In genomic region chr12:31294996-31295395, GRCm38 (mm10) we compare ENCODE assay signal across 19 mouse cellular contexts. TPM values are rescaled to one million over a fixed set of nuclear protein-coding genes. Genes with fewer than 3 reads are reported as not detected.
A peak's percentile ranks its signal among the peaks of the same experiment; 100 is the strongest.
DNase-seq lines count a peak whose midpoint lies in the region; ATAC-seq and TF ChIP-seq lines count a peak whose summit lies in the region.
"Had no signal": no experiment of that assay in that cellular context is flagged by ENCODE, and none has a peak within 500 bp of the region (broad histone marks: within the 10 kb centered on the region; RNA-seq: fewer than 3 reads in every experiment).

No protein-coding gene starts in this region.

- DNase-seq in gastrocnemius, adult 2 months = no peak
- DNase-seq in gastrocnemius, adult 8-10 months (ENCODE audit: low spot score in 2 of 2) = no peak
- DNase-seq in kidney, postnatal 25 days = no peak
- DNase-seq in lung, postnatal 10 days = peak; percentile 41
- no peak for DNase-seq in cerebellum, adult 9-11 months
- DNase-seq: cerebellum, adult 2 months; gastrocnemius, postnatal 36 days had no signal

- peaks cover 54% of the 10 kb centered on the region for H3K36me3 ChIP-seq in kidney, embryonic 16.5 days (ENCODE audit: insufficient read depth, low read length)
- peaks cover 41% of the 10 kb centered on the region for H3K36me3 ChIP-seq in heart, embryonic 16.5 days (ENCODE audit: control insufficient read depth, insufficient read depth)
- H3K36me3 ChIP-seq: forebrain, embryonic 15.5 days had no signal

- no peaks in the 10 kb centered on the region for H3K9me3 ChIP-seq in kidney, embryonic 16.5 days (ENCODE audit: low read length)
- H3K9me3 ChIP-seq in heart, embryonic 16.5 days (replicated peaks; ENCODE audit: control insufficient read depth, low read length) = no peaks in the 10 kb centered on the region
- H3K9me3 ChIP-seq: embryonic facial prominence, embryonic 12.5 days; forebrain, embryonic 15.5 days had no signal

- H3K27me3 ChIP-seq in kidney, embryonic 16.5 days (ENCODE audit: insufficient read depth, low read length) = no peaks in the 10 kb centered on the region
- no peaks in the 10 kb centered on the region for H3K27me3 ChIP-seq in heart, embryonic 16.5 days (ENCODE audit: control insufficient read depth, insufficient read depth, low read length)
- H3K27me3 ChIP-seq: embryonic facial prominence, embryonic 12.5 days; forebrain, embryonic 15.5 days had no signal

- H3K4me3 ChIP-seq in gastrocnemius, adult 2 months = peak overlapping the region; percentile 3
- H3K4me3 ChIP-seq in kidney, embryonic 16.5 days (ENCODE audit: low read length) = no peak overlapping the region
- H3K4me3 ChIP-seq in heart, embryonic 16.5 days (ENCODE audit: low read length) = no peak overlapping the region
- H3K4me3 ChIP-seq: embryonic facial prominence, embryonic 12.5 days; forebrain, embryonic 15.5 days; myocyte had no signal

- H3K27ac ChIP-seq in gastrocnemius, adult 2 months = no peak overlapping the region; the same call in 1 of the 2 replicates
- H3K27ac ChIP-seq in kidney, embryonic 16.5 days (ENCODE audit: low read length) = peak overlapping the region; percentile 76
- H3K27ac ChIP-seq in heart, embryonic 16.5 days (ENCODE audit: low read length) = peak overlapping the region; percentile 94
- H3K27ac ChIP-seq: embryonic facial prominence, embryonic 12.5 days; forebrain, embryonic 15.5 days; hindbrain, postnatal 0 days had no signal

- TF ChIP-seq CTCF in gastrocnemius, adult 2 months (IDR thresholded peaks at IDR 0.05) = no peak

- H3K9ac ChIP-seq in kidney, embryonic 16.5 days (replicated peaks; ENCODE audit: low read length) = no peak overlapping the region
- H3K9ac ChIP-seq in heart, embryonic 16.5 days (ENCODE audit: low read length) = peak overlapping the region; percentile 54
- H3K9ac ChIP-seq: embryonic facial prominence, embryonic 12.5 days; forebrain, embryonic 15.5 days had no signal

- intact Hi-C loops in gastrocnemius, adult 2 months (cut with DNase I) = no loop called here

- peaks cover 49% of the 10 kb centered on the region for H3K4me1 ChIP-seq in kidney, embryonic 16.5 days (ENCODE audit: insufficient read depth, low read length)
- peaks cover 59% of the 10 kb centered on the region for H3K4me1 ChIP-seq in heart, embryonic 16.5 days (ENCODE audit: control insufficient read depth, insufficient read depth, low read length)
- H3K4me1 ChIP-seq: forebrain, embryonic 15.5 days had no signal

- 37% methylated on average over 11 of the region's 11 CpGs for WGBS in kidney, embryonic 16.5 days
- WGBS in heart, embryonic 16.5 days = 57% methylated on average over 11 of the region's 11 CpGs

- H3K4me2 ChIP-seq in kidney, embryonic 16.5 days (replicated peaks; ENCODE audit: low read depth, low read length) = peak overlapping the region; percentile 26
- no peak overlapping the region for H3K4me2 ChIP-seq in heart, embryonic 16.5 days (ENCODE audit: low read depth, low read length)
- H3K4me2 ChIP-seq: embryonic facial prominence, embryonic 12.5 days; forebrain, embryonic 15.5 days had no signal

- ATAC-seq in kidney, embryonic 16.5 days (ENCODE audit: low FRiP score, low TSS enrichment) = no peak
- ATAC-seq in heart, embryonic 16.5 days (replicated peaks; ENCODE audit: extremely low read depth, insufficient read depth, low FRiP score) = no peak
- no peak for ATAC-seq in erythroid progenitor cell, adult 5-6 weeks (replicated peaks; ENCODE audit: low FRiP score, poor library complexity, severe bottlenecking)
- ATAC-seq: forebrain, embryonic 15.5 days had no signal

RNA-seq across cellular contexts. Expression of gene Lamb1, which starts 30.0 kb away (rescaled TPM):
- total RNA-seq in gastrocnemius, adult 2 months (2021) = 10 to 100 TPM; 12.9 to 15.9 TPM
- total RNA-seq in gastrocnemius, adult 8-10 months (2022) = 10 to 100 TPM in 1 of 4 experiments, 1 to 10 TPM in 3; 6.6 to 10.9 (median 9.1) TPM
- polyA plus RNA-seq in kidney, embryonic 16.5 days (2015; fragmentation: Nextera tagmentation; extraction: Ambion mirVana) = 174 and 175 TPM in 2 replicates
- polyA plus RNA-seq in heart, embryonic 16.5 days (2015; fragmentation: Nextera tagmentation; extraction: Ambion mirVana) = 92.1 and 113 TPM in 2 replicates
- 1.1 TPM in 1 of 2 replicates, not detected in the other for total RNA-seq in erythroid progenitor cell, adult 5-6 weeks (2015; ENCODE audit: low replicate concordance)
- 0.64 and 1.1 TPM in 2 replicates for total RNA-seq in erythroid progenitor cell, adult 5-6 weeks (2017; ENCODE audit: low replicate concordance)
- total RNA-seq: megakaryocyte-erythroid progenitor cell, adult 5-6 weeks had no signal

RNA-seq across cellular contexts. Expression of gene Gm6993, which starts 54.4 kb away (rescaled TPM):
- total RNA-seq in gastrocnemius, adult 2 months (2021) = not detected
- total RNA-seq in gastrocnemius, adult 8-10 months (2022) = not detected
- not detected in 2 replicates for polyA plus RNA-seq in kidney, embryonic 16.5 days (2015; fragmentation: Nextera tagmentation; extraction: Ambion mirVana)
- polyA plus RNA-seq in heart, embryonic 16.5 days (2015; fragmentation: Nextera tagmentation; extraction: Ambion mirVana) = not detected in 2 replicates
- total RNA-seq in erythroid progenitor cell, adult 5-6 weeks (2015; ENCODE audit: low replicate concordance) = not detected in 2 replicates
- total RNA-seq in erythroid progenitor cell, adult 5-6 weeks (2017; ENCODE audit: low replicate concordance) = not detected in 2 replicates
- total RNA-seq: adrenal gland, postnatal 4 days; ES-E14; gastrocnemius, postnatal 36 days; hindbrain, postnatal 0 days; left cerebral cortex, postnatal 36 days; megakaryocyte-erythroid progenitor cell, adult 5-6 weeks had no signal
- polyA plus RNA-seq: cerebellum, adult 2 months; embryonic facial prominence, embryonic 12.5 days; forebrain, embryonic 15.5 days; hindbrain, postnatal 0 days; myocyte; small intestine, adult 2 months had no signal

RNA-seq across cellular contexts. Expression of gene Dld, which starts 56.3 kb away (rescaled TPM):
- total RNA-seq in gastrocnemius, adult 2 months (2021) = 100 to 1,000 TPM; 181 to 256 TPM
- total RNA-seq in gastrocnemius, adult 8-10 months (2022) = 100 to 1,000 TPM; 162 to 186 (median 180) TPM
- 147 and 154 TPM in 2 replicates for polyA plus RNA-seq in kidney, embryonic 16.5 days (2015; fragmentation: Nextera tagmentation; extraction: Ambion mirVana)
- 246 and 263 TPM in 2 replicates for polyA plus RNA-seq in heart, embryonic 16.5 days (2015; fragmentation: Nextera tagmentation; extraction: Ambion mirVana)
- 46.5 and 64.6 TPM in 2 replicates for total RNA-seq in erythroid progenitor cell, adult 5-6 weeks (2015; ENCODE audit: low replicate concordance)
- 46.2 and 53.4 TPM in 2 replicates for total RNA-seq in erythroid progenitor cell, adult 5-6 weeks (2017; ENCODE audit: low replicate concordance)
